Mouse (Mus musculus) ZHBTc4 (cell line): Measurements from ENCODE around the gene Tmpo.
A peak's percentile ranks its signal among the peaks of the same experiment; 100 is the strongest.

ENCODE experiments used
- DNase-seq: peaks from one replicate; pipeline ENCODE4 v3.0.0-alpha.2; 2011; ENCODE audit warnings: low read depth, low spot score

Gene Tmpo

GRCm38 (mm10) chr10:91158442-91158841 lies 22.7 kb downstream of the Tmpo start:
- no peak for DNase-seq

- no peak for DNase-seq
These were observed 24.8 kb downstream of the Tmpo start for GRCm38 (mm10) chr10:91156338-91156737.

- no peak for DNase-seq
These were observed 27.1 kb downstream of the Tmpo start for GRCm38 (mm10) chr10:91153894-91154503.

GRCm38 (mm10) chr10:91145413-91145812 lies 35.7 kb downstream of the Tmpo start:
- DNase-seq = no peak

- DNase-seq = peak; percentile 40
These were observed 37.5 kb downstream of the Tmpo start for GRCm38 (mm10) chr10:91143313-91144230.

- DNase-seq = peak; percentile 70
These were observed 38.4 kb downstream of the Tmpo start for GRCm38 (mm10) chr10:91142654-91143191.

- peak; percentile 72 for DNase-seq
These were observed 39.6 kb downstream of the Tmpo start for GRCm38 (mm10) chr10:91141564-91141963.

GRCm38 (mm10) chr10:91139148-91139766 lies 41.9 kb downstream of the Tmpo start:
- DNase-seq = no peak

GRCm38 (mm10) chr10:91138317-91138716 lies 42.8 kb downstream of the Tmpo start:
- peak; percentile 63 for DNase-seq

- DNase-seq = peak; percentile 57
These were observed 43.7 kb downstream of the Tmpo start for GRCm38 (mm10) chr10:91137400-91137799.

GRCm38 (mm10) chr10:91135302-91135972 lies 45.7 kb downstream of the Tmpo start:
- DNase-seq = no peak

GRCm38 (mm10) chr10:91131565-91131964 lies 49.5 kb downstream of the Tmpo start:
- peak; percentile 82 for DNase-seq

GRCm38 (mm10) chr10:91130792-91131191 lies 50.3 kb downstream of the Tmpo start:
- peak; percentile 68 for DNase-seq

- no peak for DNase-seq
These were observed 52.5 kb downstream of the Tmpo start for GRCm38 (mm10) chr10:91128551-91129160.

GRCm38 (mm10) chr10:91127395-91127794 lies 53.7 kb downstream of the Tmpo start:
- no peak for DNase-seq

GRCm38 (mm10) chr10:91126618-91127355 lies 54.3 kb downstream of the Tmpo start:
- DNase-seq = no peak

GRCm38 (mm10) chr10:91123828-91124822 lies 57.0 kb downstream of the Tmpo start, which contains the start of gene Slc25a3:
TSS of gene Slc25a3 (minus strand) at chr10:91124059.
- peak; percentile 99 for DNase-seq

- no peak for DNase-seq
These were observed 57.8 kb downstream of the Tmpo start for GRCm38 (mm10) chr10:91123281-91123827.

GRCm38 (mm10) chr10:91122646-91123045 lies 58.5 kb downstream of the Tmpo start:
- no peak for DNase-seq
